Mouse (Mus musculus): ENCODE data around the gene Mga. TPM values are rescaled to one million over a fixed set of nuclear protein-coding genes. Genes with fewer than 3 reads are reported as not detected.

Gene Mga
- polyA plus RNA-seq, 1 experiment: 22.1 TPM

DNA sequence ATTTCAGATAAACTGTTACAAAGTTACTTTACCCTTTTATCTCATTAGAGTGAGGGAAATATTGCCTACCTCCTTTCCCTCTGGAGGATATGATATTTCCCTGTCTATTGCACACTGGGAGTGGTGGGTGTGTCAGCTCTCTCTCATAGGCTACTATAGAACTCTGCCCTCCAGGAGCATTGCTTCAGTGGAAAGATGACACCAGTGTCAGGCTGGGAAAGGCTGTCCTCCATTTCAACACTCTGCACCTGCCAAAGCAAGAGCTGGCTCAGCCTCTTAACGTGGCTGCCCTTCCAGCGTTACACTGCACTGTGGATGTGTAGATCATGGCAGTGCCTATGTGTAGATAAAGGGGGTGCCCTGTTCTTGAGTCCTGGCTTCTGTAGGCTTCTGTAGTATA is 95.3 kb downstream of the Mga start:
- H3K4me3 ChIP-seq (replicated peaks; ENCODE audit: control insufficient read depth, low read depth, low read length): no peak overlapping the region
- 82% methylated on average over 2 of the region's 2 CpGs for WGBS
- no peak for TF ChIP-seq CTCF (IDR thresholded peaks at IDR 0.05; ENCODE audit: control insufficient read depth, insufficient read depth, low read length)
- no peak for TF ChIP-seq POLR2A (IDR thresholded peaks at IDR 0.05; ENCODE audit: borderline replicate concordance, control insufficient read depth, low read depth, low read length)
- no peak overlapping the region for H3K27ac ChIP-seq (ENCODE audit: control insufficient read depth, insufficient read depth, low read depth, low read length, poor library complexity)
- no peaks in the 10 kb centered on the region; the same call in 1 of the 2 replicates for H3K4me1 ChIP-seq (ENCODE audit: control insufficient read depth, insufficient read depth, low read length)

DNA sequence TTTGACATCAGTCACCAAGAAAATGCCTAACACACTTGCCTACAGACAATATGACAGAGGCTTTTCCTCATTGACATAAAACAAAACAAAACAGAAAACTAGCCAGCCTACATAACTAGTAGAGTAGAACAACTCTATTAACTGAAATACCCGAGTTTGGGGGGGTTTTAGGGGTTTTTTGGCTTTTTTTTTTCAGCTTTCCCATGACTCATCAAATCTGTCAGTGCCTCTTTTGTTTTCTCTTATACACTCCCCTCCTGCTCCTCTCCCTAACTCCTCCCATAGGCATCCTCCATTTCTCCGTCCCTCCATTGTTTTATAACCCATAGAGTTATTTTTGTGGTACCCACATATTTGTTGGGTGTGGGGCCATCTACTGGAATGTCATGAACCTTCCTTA is 96.5 kb downstream of the Mga start:
- Histone ChIP-seq H3K4me1 (ENCODE audit: control insufficient read depth, insufficient read depth, low read length) (no peaks in the 10 kb centered on the region; the same call in 1 of the 2 replicates), H3K27ac (ENCODE audit: control insufficient read depth, insufficient read depth, low read depth, low read length, poor library complexity) (no peak overlapping the region), H3K4me3 (replicated peaks; ENCODE audit: control insufficient read depth, low read depth, low read length) (no peak overlapping the region)
- no peak for TF ChIP-seq CTCF (IDR thresholded peaks at IDR 0.05; ENCODE audit: control insufficient read depth, insufficient read depth, low read length)
- TF ChIP-seq POLR2A (IDR thresholded peaks at IDR 0.05; ENCODE audit: borderline replicate concordance, control insufficient read depth, low read depth, low read length): no peak
- 63% methylated on average over 2 of the region's 2 CpGs for WGBS

DNA sequence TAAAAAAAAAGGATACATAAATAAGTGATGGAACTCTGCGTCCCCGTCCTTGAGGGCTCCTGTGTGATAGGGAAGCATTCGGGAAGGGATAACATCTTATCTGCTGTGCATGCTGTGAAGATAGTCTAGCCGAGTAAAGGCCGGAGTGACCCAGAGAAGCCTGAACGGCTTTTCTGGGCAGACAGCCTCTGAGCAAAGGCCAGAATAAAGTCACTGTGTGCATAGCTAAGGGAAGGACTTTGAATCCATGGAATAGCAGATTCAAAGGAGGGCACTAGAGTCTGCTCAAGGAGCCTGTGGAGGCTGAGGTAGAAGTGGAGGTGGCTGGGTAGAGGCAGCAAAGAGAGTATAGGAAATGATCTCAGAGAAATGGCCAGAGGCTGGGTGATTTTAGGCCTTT is 97.8 kb downstream of the Mga start:
- TF ChIP-seq CTCF (IDR thresholded peaks at IDR 0.05; ENCODE audit: control insufficient read depth, insufficient read depth, low read length): no peak
- no peak for TF ChIP-seq POLR2A (IDR thresholded peaks at IDR 0.05; ENCODE audit: borderline replicate concordance, control insufficient read depth, low read depth, low read length)
- no peak overlapping the region for H3K4me3 ChIP-seq (replicated peaks; ENCODE audit: control insufficient read depth, low read depth, low read length)

DNA sequence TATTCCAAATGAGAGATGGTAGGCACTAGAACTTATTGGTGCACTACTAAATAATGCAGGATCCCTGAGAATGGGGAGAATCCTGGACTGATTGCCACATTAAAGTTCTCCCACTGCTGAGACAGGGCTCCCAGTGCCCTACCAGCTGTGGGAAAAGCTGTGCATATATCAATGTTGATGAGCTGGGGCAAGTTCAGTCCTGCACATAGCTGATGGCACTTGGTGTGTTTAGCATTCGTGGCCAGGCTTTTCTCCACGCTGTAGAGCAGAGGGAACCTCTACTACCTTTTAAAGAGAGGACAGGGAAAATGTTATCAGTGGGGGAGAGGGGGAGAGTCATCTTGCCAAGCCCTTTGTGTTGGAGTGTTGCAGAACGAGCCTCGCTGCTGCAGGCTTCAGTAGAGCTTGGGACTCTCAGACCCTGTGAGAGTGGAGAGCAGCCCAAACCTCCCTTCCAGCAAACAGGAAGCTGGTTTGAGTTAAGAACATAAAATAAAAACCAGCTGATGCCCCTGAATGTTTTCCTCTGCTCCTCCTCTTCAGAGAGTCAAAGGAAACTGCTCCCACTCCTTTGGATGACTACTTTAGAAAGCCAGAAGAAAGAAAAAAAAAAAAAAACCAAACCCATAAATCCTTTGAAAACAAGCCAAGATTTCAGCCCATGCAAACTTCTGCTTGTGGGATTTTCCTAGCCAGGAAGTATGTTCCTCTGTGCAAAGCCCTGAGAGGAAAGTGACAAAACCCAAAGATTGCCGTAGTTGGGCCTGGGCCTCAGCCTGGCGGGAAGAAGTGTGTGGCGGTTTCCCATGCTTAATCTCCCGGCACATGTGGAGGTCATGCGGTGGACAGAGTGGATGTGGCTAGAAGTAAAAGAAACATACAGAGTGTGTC is 98.6 kb downstream of the Mga start:
- 13% methylated on average over 9 of the region's 9 CpGs for WGBS
- Histone ChIP-seq H3K4me3 (replicated peaks; ENCODE audit: control insufficient read depth, low read depth, low read length) (no peak overlapping the region), H3K4me1 (ENCODE audit: control insufficient read depth, insufficient read depth, low read length) (no peaks in the 10 kb centered on the region), H3K27ac (ENCODE audit: control insufficient read depth, insufficient read depth, low read depth, low read length, poor library complexity) (no peak overlapping the region)
- TF ChIP-seq CTCF (IDR thresholded peaks at IDR 0.05; ENCODE audit: control insufficient read depth, insufficient read depth, low read length) (no peak), POLR2A (IDR thresholded peaks at IDR 0.05; ENCODE audit: borderline replicate concordance, control insufficient read depth, low read depth, low read length) (no peak)

More for the DNA sequence above, 97.8 kb downstream of the Mga start:
- 73% methylated on average over 6 of the region's 6 CpGs for WGBS
- H3K4me1 ChIP-seq (ENCODE audit: control insufficient read depth, insufficient read depth, low read length): no peaks in the 10 kb centered on the region
- H3K27ac ChIP-seq (ENCODE audit: control insufficient read depth, insufficient read depth, low read depth, low read length, poor library complexity): no peak overlapping the region

DNA sequence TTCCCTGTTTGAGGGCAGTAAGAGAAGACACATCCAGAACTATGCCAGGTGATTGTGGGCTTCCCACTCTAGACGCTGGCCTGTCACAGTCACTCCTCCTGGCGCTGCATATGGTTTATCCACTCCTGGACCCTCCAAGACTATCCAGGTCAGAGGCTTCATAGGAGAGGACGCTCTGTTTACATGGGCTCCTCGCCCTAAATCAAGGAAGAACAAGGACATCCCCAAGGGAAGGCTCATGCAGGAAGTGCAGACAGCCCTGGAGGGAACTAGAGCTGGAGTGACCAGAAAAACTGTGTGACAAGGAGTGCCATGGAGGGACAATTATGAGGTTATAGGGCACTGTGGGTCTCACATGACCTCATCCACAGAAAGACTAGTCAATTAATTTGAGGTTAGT is 100.3 kb downstream of the Mga start:
- H3K4me1 ChIP-seq (ENCODE audit: control insufficient read depth, insufficient read depth, low read length): peaks cover 1% of the 10 kb centered on the region
- no peak overlapping the region for H3K4me3 ChIP-seq (replicated peaks; ENCODE audit: control insufficient read depth, low read depth, low read length)
- 77% methylated on average over 4 of the region's 4 CpGs for WGBS
- TF ChIP-seq CTCF (IDR thresholded peaks at IDR 0.05; ENCODE audit: control insufficient read depth, insufficient read depth, low read length) (no peak), POLR2A (IDR thresholded peaks at IDR 0.05; ENCODE audit: borderline replicate concordance, control insufficient read depth, low read depth, low read length) (no peak)
- no peak overlapping the region for H3K27ac ChIP-seq (ENCODE audit: control insufficient read depth, insufficient read depth, low read depth, low read length, poor library complexity)

DNA sequence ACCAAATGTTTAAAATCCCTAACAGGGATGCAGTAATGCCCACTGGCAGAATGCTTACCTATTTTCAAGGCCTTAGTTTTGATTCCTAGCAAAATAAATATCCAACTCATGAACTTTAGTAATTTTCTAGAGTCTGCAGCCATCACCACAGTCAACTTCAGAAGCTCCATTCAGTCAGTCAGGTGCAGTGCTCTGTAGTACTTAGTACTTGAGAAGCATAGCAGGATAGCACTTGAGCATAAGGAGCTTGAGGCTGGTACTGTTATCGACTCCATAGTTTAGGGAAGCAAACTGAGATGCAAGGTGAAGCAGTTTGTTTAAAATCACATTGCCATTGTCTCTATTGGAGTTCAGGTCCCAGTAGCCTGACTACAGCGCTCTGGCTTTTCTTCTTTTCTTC is 102.7 kb downstream of the Mga start:
- 80% methylated on average over 2 of the region's 2 CpGs for WGBS
- H3K4me1 ChIP-seq (ENCODE audit: control insufficient read depth, insufficient read depth, low read length): peaks cover 1% of the 10 kb centered on the region
- no peak overlapping the region for H3K4me3 ChIP-seq (replicated peaks; ENCODE audit: control insufficient read depth, low read depth, low read length)
- H3K27ac ChIP-seq (ENCODE audit: control insufficient read depth, insufficient read depth, low read depth, low read length, poor library complexity): no peak overlapping the region
- TF ChIP-seq POLR2A (IDR thresholded peaks at IDR 0.05; ENCODE audit: borderline replicate concordance, control insufficient read depth, low read depth, low read length): no peak
- TF ChIP-seq CTCF (IDR thresholded peaks at IDR 0.05; ENCODE audit: control insufficient read depth, insufficient read depth, low read length): no peak

DNA sequence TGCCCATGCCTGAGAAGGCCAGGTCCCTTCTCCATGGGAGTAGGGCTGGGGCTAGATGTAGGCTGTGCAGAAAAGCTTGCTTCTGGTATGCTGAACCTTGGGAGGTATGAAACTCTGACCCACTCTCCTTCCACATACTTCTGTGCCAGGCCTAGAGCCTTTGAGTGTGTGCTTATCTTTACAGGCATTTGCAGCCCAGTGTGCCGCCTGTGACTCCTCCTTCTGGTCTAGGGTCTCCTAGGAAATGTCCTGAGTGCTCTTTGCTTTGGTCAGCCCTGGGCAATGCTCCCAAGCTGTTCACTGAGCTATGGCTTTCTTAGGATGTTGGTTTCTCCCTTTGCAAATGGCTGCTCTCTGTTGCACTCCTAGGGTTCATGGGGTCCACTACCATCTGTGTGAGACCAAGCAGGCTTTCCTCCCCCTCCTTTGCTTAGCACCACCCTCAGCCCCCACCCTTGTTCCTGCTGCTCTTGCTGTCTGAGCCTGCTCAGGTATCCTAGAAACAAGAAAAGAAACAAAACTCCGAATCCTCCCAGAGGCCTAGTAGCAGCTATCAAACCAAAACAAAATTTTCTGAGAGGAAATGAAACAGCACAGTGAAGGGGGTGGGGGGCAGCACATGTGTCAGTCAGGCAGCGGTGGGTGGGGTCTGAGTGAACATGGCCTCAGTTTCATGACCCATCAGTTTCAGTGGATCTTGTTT is 104.0 kb downstream of the Mga start:
- Histone ChIP-seq H3K4me3 (replicated peaks; ENCODE audit: control insufficient read depth, low read depth, low read length) (no peak overlapping the region), H3K4me1 (ENCODE audit: control insufficient read depth, insufficient read depth, low read length) (peaks cover 1% of the 10 kb centered on the region), H3K27ac (ENCODE audit: control insufficient read depth, insufficient read depth, low read depth, low read length, poor library complexity) (no peak overlapping the region)
- WGBS: 62% methylated on average over 3 of the region's 3 CpGs
- no peak for TF ChIP-seq CTCF (IDR thresholded peaks at IDR 0.05; ENCODE audit: control insufficient read depth, insufficient read depth, low read length)
- no peak for TF ChIP-seq POLR2A (IDR thresholded peaks at IDR 0.05; ENCODE audit: borderline replicate concordance, control insufficient read depth, low read depth, low read length)

DNA sequence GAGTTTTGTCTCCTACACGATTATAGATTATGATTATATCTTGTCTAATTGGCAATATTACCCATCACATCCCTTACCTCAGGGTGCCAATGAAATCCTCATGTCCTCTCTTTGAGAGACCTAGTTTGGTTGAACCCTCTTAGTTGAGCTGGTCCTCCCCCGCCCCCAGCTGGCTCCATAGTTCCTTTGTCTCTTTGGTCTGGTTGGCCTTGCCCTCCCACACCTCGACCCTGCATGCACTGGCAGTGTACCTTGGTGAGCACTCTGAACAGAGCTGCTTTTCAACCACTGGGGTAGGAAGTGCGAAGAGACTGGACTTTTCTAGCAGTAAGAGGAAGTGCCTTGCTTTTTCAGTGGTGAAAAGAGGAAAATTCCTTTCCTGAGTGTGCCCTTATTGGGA is 104.9 kb downstream of the Mga start:
- Histone ChIP-seq H3K27ac (ENCODE audit: control insufficient read depth, insufficient read depth, low read depth, low read length, poor library complexity) (no peak overlapping the region), H3K4me3 (replicated peaks; ENCODE audit: control insufficient read depth, low read depth, low read length) (no peak overlapping the region), H3K4me1 (ENCODE audit: control insufficient read depth, insufficient read depth, low read length) (peaks cover 1% of the 10 kb centered on the region)
- no peak for TF ChIP-seq CTCF (IDR thresholded peaks at IDR 0.05; ENCODE audit: control insufficient read depth, insufficient read depth, low read length)
- 60% methylated on average over 4 of the region's 4 CpGs for WGBS
